Mouse (Mus musculus): Measurements from ENCODE around the gene Foxo3.

Foxo3 gene

DNA sequence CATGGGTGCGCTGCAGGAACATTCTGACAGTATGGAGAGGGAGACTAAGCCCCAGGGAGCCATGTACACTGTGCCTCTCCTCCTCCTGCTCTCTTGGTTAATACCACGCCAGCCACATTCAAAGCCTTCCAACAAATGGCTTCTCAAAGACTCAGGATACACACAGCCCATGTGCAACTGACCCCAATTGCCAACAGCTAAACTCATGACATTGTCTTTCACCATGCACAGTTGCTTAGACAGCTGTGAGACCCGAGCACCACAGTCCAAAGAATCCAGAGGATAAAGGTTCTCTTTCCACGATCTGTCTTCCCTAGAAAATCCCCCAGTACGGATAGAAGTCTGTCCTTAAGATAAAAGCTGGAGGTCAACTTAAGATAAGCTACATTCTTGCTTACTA, 27.9 kb downstream of the Foxo3 start:
- no peak for DNase-seq

DNA sequence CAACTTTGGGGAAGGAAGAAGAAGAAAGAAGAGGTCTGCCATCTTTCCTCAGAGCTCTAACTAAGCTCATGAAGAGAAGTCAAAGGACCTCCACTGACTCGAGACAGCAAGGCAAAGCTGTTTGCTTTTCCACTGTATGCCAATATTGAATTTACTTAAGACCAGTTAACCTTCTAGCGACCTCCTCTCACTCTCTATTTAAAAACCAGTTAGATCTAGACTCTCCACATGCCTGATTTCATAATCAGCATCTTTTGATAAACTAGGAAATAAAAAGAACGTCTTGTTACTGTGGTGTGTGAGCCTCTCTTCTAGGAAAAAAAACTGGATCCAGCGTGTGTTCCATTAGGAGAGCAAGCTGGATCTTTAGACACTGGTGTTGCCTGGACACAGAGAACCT, 28.4 kb downstream of the Foxo3 start:
- DNase-seq: no peak

- no peak for DNase-seq
These were observed 29.3 kb downstream of the Foxo3 start for GRCm38 (mm10) chr10:42247125-42247816.

DNA sequence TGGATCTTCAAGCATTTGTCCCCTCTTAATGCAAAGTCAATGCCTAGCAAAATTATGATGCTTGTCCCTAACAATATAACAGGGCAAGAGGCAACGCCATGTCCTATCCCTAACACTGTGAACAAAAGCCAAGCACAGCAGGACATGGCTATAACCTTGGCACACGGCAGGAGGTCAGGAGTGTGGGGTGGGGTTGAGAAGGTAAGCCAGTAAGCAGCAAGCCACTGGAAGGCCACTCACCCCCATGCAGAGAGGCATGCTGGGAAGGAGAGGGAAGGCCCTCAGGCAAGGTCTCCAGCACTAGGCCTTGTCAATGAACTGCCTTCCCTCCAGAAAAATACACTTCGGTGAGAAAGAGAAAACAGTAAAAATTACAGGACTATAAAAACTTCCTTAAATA, 30.1 kb downstream of the Foxo3 start:
- DNase-seq: no peak

GRCm38 (mm10) chr10:42245636-42246035, 30.9 kb downstream of the Foxo3 start:
- DNase-seq: no peak

GRCm38 (mm10) chr10:42245256-42245601, 31.3 kb downstream of the Foxo3 start:
- DNase-seq: no peak

DNA sequence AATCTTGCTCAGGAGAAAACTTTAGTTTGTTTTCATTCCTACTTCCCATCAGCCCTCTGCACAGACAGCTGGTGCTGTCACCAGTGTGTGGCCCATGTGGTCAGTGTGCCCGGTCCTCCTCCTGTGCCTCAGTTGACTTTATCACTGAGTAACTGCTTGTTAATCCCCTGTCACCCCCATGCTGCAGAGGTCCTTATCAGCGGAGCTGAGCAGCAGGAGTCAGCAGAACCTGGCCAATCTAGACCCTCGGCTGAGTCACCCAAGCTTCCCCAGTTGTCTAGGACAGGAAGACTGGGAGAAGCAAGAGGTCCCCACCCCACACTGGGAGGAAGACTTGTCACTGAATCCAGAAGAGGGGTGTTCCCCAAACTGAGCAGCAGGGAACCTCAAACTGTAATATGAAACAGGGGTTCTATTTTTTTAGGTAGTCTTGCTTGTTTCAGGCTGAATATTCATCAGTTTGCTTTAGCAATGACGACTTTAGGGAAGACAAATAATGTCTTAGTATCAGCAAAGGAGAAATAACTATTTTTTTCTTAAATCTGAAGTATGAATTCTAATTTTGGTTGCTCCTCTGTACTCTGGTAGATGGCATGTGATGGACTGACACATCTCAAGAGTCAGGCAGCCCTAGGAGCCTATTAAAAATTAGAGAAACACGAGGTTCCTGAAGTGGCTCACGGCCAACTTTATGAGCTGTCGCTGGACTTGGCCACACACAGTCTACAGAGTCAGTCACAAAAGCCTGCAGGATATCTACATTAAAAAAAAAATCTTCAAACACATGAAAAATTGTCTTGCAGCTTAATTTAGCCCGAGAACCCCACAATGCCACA, 31.9 kb downstream of the Foxo3 start:
- DNase-seq: no peak

DNA sequence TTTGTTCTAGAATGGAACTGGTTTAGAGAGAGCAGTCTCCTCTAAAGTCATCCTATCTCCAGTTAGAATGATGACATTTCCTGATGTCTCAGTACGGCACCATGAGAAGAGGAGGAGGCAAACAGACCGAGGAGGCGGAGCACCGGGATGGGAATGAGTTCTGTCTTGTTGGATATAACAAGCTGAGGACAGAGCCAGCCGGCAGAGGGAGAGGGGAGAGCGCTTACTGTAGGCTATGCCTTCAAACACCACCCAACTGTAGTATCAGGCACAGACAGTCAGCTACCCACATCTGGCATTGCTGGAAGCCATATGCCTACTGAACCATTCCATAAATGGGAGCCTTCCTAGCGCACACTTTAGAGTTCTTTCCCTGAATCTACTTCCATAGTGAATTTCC, 32.6 kb downstream of the Foxo3 start:
- DNase-seq: no peak

GRCm38 (mm10) chr10:42242484-42242883, 34.1 kb downstream of the Foxo3 start:
- no peak for DNase-seq

GRCm38 (mm10) chr10:42241775-42242174, 34.8 kb downstream of the Foxo3 start:
- DNase-seq: no peak

- DNase-seq: no peak
These were observed 36.8 kb downstream of the Foxo3 start for GRCm38 (mm10) chr10:42239810-42240111.

DNA sequence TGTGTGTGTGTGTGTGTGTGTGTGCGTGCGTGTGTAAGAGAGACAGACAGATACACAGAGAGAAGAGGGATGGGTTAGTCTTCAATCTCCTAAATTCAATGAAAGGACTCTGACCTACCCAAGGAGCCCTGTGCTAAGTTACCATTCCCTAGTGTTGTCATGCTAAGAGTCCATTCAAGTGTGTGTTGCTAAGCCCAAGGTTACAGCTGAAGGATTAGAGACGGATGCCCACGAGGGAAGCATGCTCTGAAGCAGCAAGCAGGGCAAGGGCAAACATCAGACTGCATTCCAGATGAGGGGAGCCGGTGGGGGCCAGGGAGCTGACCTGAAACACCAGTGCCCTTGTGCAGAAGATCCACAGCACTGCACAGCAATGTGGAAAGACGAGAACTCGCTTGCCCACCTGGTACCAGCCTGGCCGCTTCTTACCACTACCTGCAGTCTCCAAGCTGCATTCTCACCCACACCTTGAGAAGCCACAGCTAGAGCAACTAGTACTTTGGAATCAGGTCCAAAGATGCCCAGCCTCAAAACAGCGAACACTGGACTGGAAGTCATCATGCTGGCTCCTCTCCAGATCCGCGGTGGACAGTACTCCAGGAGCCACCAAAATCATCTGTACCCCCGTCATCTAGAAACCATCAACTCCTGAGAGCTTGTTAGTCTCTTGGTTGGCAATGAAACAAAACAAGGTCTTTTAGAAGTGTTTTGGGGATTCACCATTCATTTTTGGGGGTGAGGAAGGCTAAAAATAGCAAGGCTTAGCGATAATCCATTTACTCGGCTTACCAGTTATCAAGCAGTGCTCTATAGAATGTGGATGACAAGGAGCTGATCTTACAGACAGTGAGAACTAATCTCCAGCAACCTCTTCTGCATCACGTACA, 37.4 kb downstream of the Foxo3 start:
- DNase-seq: no peak

DNA sequence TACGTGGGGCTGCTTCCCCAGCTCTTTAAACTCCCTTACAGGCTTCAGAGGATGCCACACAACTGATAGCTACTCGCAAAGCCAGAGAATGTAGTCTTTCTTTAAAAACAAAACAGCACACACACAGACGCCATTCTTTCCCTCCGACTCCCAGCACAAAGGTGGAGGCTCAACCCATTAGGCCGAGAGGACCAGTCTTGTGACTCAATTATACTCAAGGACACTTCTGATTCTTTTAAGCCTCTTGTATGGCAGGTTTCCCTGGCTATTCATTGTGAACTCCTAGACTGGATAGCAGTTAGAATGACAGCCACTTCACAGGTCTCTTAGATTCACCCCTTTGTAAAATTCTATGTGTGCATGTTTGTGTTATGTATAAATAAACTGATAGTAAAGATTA, 38.3 kb downstream of the Foxo3 start:
- DNase-seq: no peak

DNA sequence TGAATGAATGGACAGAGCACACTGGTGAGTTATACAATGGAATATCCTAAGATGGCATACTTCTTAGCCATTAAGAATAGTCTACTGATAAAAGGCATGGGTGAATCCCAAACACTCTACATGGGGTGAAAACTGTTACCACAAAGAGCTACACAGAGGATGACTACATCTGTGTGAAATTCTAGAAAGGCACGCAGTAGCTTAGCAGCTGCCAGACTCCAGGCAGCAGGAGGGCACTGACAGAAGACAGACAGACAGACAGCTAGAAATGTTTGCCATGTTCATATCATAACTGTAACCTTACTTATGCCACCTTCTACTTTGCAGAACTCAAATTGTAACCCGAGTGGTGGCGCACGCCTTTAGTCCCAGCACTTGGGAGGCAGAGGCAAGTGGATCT, 39.0 kb downstream of the Foxo3 start:
- DNase-seq: no peak

- DNase-seq: no peak
These were observed 41.2 kb downstream of the Foxo3 start for GRCm38 (mm10) chr10:42235321-42235720.

DNA sequence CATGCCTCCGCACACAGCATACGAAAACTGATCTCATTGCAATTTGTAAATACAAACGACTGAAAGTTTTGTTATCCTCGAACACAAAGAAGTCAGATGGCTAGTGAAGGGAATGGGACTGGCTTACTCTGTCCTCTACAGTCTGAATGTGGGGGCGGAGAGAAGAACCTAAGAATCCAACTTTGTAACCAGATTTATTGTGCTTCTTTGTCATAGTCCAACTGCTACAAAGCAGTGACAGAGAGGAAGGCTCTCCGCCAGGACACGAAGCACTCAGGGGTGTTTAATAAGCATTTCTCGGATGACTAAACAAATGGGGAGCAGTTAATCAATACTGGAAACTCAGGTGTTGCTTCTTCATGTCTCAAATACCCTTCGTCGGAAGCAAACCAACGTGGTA, 43.6 kb downstream of the Foxo3 start:
- DNase-seq: no peak

GRCm38 (mm10) chr10:42231847-42232246, 44.7 kb downstream of the Foxo3 start:
- DNase-seq: no peak

DNA sequence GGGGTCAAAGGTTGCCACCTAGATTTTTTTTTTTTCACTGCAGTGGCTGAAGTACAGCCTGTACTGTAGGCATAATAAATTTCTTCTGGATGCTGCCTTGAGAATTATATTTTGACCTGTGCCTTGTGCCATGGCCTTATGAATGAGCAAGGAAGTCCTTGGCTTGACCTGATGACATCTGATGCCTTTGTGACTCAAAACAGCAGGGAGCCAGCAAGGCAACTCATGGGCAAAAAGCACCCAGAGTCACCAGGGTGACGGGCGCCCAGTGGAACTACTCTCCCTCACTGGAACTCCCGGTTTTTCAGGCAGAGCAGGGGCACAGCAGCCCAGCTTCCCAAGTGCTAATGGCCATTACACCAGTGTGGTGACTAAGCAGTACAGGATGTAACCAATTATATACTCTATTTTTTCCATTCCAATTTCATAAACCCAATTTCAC, 45.4 kb downstream of the Foxo3 start:
- DNase-seq: no peak

- DNase-seq: no peak
These were observed 46.0 kb downstream of the Foxo3 start for GRCm38 (mm10) chr10:42230471-42231099.

DNA sequence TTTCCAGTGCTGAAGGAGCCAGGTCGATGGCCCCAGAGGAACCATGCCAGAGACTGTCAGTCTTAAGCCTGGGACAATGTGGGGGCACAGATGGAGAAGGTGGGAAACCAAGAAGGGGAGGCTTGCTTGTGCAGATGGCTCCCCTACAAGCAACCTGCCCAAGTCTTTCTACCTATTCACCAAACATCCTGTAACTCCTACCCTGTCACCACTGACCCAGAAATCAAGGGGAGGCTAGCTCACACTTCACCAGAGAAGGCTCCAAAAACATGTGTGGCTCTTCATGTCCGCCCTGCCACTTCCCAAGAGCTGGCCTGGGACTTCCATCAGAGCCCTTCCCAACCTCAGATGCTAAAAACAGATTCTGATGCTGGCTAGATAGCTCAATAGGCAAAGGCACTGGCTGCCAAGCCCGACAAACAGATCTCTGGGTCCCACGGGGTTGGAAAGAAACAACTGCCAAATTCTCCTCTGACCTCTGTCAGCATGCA, 48.8 kb downstream of the Foxo3 start:
- no peak for DNase-seq

DNA sequence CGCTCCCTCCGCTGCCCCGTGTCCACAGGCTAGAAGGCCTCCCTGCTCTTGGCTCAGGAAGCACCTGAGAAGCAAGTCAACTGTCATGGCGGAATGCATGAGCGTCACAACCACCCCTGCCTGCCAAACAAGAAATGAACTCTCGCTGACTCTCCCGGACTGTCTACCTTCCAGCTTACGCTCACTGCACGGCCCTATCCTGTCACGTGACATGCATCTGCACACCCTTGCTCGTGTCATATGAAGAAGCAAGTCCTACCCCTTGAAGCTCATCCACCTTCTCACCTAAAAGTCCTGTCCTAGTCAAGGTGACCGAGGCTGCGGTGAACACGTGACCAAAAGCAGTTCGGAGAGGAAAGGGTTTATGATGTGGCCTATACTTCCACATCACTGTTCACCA, 50.4 kb downstream of the Foxo3 start:
- DNase-seq: no peak

GRCm38 (mm10) chr10:42225184-42225935, 51.2 kb downstream of the Foxo3 start:
- no peak for DNase-seq

Data from spleen, adult 18-20 months (tissue).